Mouse (Mus musculus) kidney, embryonic 15.5 days (tissue): ENCODE results near the gene Zbtb45. TPM values are rescaled to one million over a fixed set of nuclear protein-coding genes. Genes with fewer than 3 reads are reported as not detected.

ENCODE experiments used
- ATAC-seq: fragments of 200-750 bp; cut with Nextera tagmentation; replicated peaks from 2 replicates; pipeline ENCODE4 v1.8.0; 2017; ENCODE audit warnings: moderate TSS enrichment; ENCODE audit not compliant: low FRiP score
- H3K27ac ChIP-seq: fragments of 300-500 bp; sonication (generic); 2 replicates; pipeline ENCODE4 v1.5.1; 2015; ENCODE audit warnings: mild to moderate bottlenecking, inconsistent platforms
- H3K27me3 ChIP-seq: fragments of 300-500 bp; sonication (generic); 2 replicates; pipeline ENCODE4 v1.6.1; 2015; ENCODE audit warnings: inconsistent platforms
- H3K36me3 ChIP-seq: fragments of 300-500 bp; sonication (generic); 2 replicates; pipeline ENCODE4 v1.6.1; 2015; ENCODE audit warnings: inconsistent platforms
- H3K4me1 ChIP-seq: fragments of 300-500 bp; sonication (generic); 2 replicates; pipeline ENCODE4 v1.6.1; 2015; ENCODE audit warnings: inconsistent platforms
- H3K4me2 ChIP-seq: fragments of 300-500 bp; sonication (generic); 2 replicates; pipeline ENCODE4 v1.6.1; 2015; ENCODE audit warnings: moderate library complexity, mild to moderate bottlenecking, inconsistent platforms
- H3K4me3 ChIP-seq: fragments of 300-500 bp; sonication (generic); replicated peaks from 2 replicates; pipeline ENCODE4 v1.5.1; 2015; ENCODE audit warnings: mild to moderate bottlenecking, inconsistent platforms
- H3K9ac ChIP-seq: fragments of 300-500 bp; sonication (generic); 2 replicates; pipeline ENCODE4 v1.6.1; 2015; ENCODE audit warnings: mild to moderate bottlenecking, inconsistent platforms
- H3K9me3 ChIP-seq: fragments of 300-500 bp; sonication (generic); replicated peaks from 2 replicates; pipeline ENCODE4 v1.6.1; 2016; ENCODE audit warnings: inconsistent platforms
- whole genome bisulfite sequencing: fragments of 180-500 bp; shearing (Covaris S2); methylation state at CpG from one replicate; pipeline ENCODE4 v1.1.7; 2015; ENCODE audit warnings: mixed read lengths; 5-methylcytosine and 5-hydroxymethylcytosine counted together
- polyA plus RNA-seq: library from polyadenylated mRNA; unstranded; fragments of >200 nt; fragmentation: Nextera tagmentation; extraction: Ambion mirVana; gene quantifications from 2 replicates; pipeline ENCODE4 v1.2.1, GENCODE M21; 2015

Zbtb45 gene
- polyA plus RNA-seq, 1 experiment from 2014 or later, result 24.8 TPM

DNA sequence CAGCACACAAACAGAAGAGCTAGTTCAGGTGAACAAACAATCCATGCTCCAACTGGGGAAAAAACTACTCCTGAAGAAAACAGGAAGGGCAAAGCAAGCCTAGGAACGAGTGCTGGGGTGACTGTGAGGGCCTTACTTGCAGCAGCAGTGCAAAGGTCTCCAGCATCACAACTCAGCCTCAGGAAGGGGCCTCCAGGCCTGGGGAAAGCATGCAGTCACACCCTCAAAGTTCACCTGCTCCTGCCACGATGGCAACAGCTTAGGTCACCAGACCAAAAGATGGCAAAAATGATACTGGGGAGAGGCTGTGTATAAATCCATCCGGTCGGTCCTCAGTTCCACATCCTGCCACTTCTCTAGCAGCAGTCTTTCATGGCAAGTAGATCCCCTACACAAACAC, 50.9 kb downstream of the Zbtb45 start:
- WGBS, result 74% methylated on average over 4 of the region's 4 CpGs
- no peaks in the 10 kb centered on the region for H3K9me3 ChIP-seq
- H3K27me3 ChIP-seq, result no peaks in the 10 kb centered on the region
- no peak overlapping the region for H3K9ac ChIP-seq
- H3K4me1 ChIP-seq, result peaks cover 3% of the 10 kb centered on the region; the same call in 1 of the 2 replicates
- no peak for ATAC-seq
- H3K4me2 ChIP-seq, result no peak overlapping the region
- no peak overlapping the region for H3K4me3 ChIP-seq
- H3K36me3 ChIP-seq, result no peaks in the 10 kb centered on the region
- no peak overlapping the region for H3K27ac ChIP-seq

DNA sequence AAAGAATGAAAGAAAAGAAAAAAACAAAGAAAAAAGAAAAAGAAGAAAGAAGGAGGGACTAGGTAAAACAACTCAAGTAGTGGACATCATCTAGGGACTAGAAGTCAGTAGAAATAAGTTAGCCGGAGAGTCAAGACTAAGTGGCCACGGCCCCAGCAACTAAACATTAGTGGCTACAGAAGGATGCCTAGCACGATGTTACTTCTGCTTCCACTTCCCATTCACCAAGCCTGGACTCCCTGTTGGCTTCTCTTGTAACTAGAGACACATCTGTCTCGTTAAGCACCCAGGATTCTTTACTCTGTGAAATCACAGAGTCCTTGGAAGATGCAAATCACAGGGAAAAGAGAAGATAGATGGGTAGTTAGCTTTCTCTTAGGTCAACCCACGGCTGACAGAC, 52.3 kb downstream of the Zbtb45 start:
- Histone ChIP-seq H3K4me1 (peaks cover 3% of the 10 kb centered on the region; the same call in 1 of the 2 replicates), H3K4me3 (no peak overlapping the region), H3K9ac (no peak overlapping the region), H3K36me3 (no peaks in the 10 kb centered on the region), H3K27me3 (no peaks in the 10 kb centered on the region), H3K4me2 (no peak overlapping the region), H3K9me3 (no peaks in the 10 kb centered on the region), H3K27ac (no peak overlapping the region)
- ATAC-seq, result no peak
- WGBS, result 74% methylated on average over 5 of the region's 5 CpGs

DNA sequence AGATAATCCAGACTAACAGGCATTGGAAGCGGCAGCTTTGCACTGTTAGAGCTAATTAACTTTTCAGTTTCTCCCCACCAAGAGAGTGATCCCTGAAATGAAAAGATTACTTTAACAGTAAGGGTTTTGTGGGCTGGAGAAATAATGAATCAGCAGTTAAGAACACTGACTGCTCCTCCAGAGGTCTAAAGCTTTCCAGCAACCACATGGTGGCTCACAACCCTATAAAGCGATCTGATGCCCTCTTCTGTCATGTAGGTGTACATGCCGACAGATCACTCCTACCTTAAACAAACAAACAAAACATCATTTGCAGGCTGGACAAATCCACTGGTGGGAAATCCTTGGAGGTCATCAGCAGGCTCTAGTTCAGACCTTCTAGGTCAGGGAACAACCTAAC, 54.9 kb downstream of the Zbtb45 start:
- H3K4me1 ChIP-seq, result peaks cover 4% of the 10 kb centered on the region
- no peak for ATAC-seq

More for the DNA sequence above, 54.9 kb downstream of the Zbtb45 start:
- H3K9ac ChIP-seq, result no peak overlapping the region
- no peak overlapping the region for H3K4me2 ChIP-seq
- H3K27ac ChIP-seq, result no peak overlapping the region
- H3K4me3 ChIP-seq, result no peak overlapping the region
- H3K9me3 ChIP-seq, result no peaks in the 10 kb centered on the region
- no peaks in the 10 kb centered on the region for H3K36me3 ChIP-seq
- 51% methylated on average over 3 of the region's 3 CpGs for WGBS
- no peaks in the 10 kb centered on the region for H3K27me3 ChIP-seq

Other genes with a start within 250 kb of the Zbtb45 start
- gene Zscan18, start 206.4 kb downstream of the Zbtb45 start, polyA plus RNA-seq, result 7.9 and 8.9 TPM in 2 replicates
- 15.8 and 16.4 TPM in 2 replicates for gene Zfp329, start 191.2 kb downstream of the Zbtb45 start, polyA plus RNA-seq
- 32.3 and 34.0 TPM in 2 replicates for gene Zfp110, start 175.3 kb downstream of the Zbtb45 start, polyA plus RNA-seq
- 3.7 and 3.8 TPM in 2 replicates for gene Zfp128, start 128.9 kb downstream of the Zbtb45 start, polyA plus RNA-seq
- gene Zscan22, start 112.2 kb downstream of the Zbtb45 start, polyA plus RNA-seq, result 19.3 and 19.9 TPM in 2 replicates
- gene Rps5, start 87.7 kb downstream of the Zbtb45 start, polyA plus RNA-seq, result 1,034 and 1,085 TPM in 2 replicates
- 0.45 and 0.77 TPM in 2 replicates for gene Rnf225, start 82.6 kb downstream of the Zbtb45 start, polyA plus RNA-seq
- 9.8 and 11.4 TPM in 2 replicates for gene Zfp324, start 44.2 kb downstream of the Zbtb45 start, polyA plus RNA-seq
- gene Zfp446, start 32.2 kb downstream of the Zbtb45 start, polyA plus RNA-seq, result 11.2 and 13.3 TPM in 2 replicates
- 0.15 and 0.44 TPM in 2 replicates for gene Slc27a5, start 11.8 kb downstream of the Zbtb45 start, polyA plus RNA-seq
- 283 and 298 TPM in 2 replicates for gene Trim28, start 10.9 kb downstream of the Zbtb45 start, polyA plus RNA-seq
- gene Chmp2a, start 24.8 kb upstream of the Zbtb45 start, polyA plus RNA-seq, result 144 and 146 TPM in 2 replicates
- gene Ube2m, start 28.2 kb upstream of the Zbtb45 start, polyA plus RNA-seq, result 113 and 114 TPM in 2 replicates
- 2.8 and 4.3 TPM in 2 replicates for gene Mzf1, start 44.7 kb upstream of the Zbtb45 start, polyA plus RNA-seq
- not detected in 2 replicates for gene Vmn1r85, start 85.1 kb upstream of the Zbtb45 start, polyA plus RNA-seq
- not detected in 2 replicates for gene Vmn1r86, start 109.9 kb upstream of the Zbtb45 start, polyA plus RNA-seq
- gene Vmn1r87, start 130.1 kb upstream of the Zbtb45 start, polyA plus RNA-seq, result not detected in 2 replicates
- not detected in 2 replicates for gene Vmn1r88, start 149.5 kb upstream of the Zbtb45 start, polyA plus RNA-seq
- not detected in 2 replicates for gene Vmn1r89, start 203.0 kb upstream of the Zbtb45 start, polyA plus RNA-seq